8 mouse cellular contexts compared by ENCODE assay signal in the genomic region with DNA sequence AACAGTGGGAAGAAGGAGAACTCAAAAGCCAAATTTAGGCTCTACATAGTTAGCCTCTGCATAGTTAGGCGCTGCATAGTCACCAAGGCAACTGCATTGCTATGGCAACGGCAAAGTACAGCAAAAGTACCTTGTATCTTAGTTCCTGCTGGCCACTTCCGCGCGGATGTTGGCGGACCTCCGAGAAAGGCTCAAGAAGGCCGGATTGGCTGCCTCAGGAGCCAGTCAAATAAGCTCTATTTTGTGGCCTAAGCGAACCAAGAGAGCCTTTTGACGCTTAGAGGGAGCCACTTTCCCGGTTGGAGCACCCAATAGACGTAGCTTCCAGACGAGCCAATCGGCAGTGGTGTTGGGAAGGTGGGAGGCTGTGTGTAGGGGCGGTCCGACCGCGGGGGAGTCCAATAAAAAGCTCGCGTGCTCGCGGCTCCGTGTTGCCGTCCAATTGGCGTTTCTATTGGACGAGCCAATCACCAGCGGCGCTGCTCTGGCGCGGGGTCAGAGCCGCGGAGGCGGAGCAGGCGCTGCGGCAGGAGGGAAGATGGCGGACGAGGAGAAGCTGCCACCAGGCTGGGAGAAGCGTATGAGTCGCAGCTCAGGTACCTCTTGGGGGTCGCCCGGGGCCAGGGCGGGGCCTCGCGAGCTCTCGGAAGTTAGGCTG. TPM values are rescaled to one million over a fixed set of nuclear protein-coding genes. Genes with fewer than 3 reads are reported as not detected.
A peak's percentile ranks its signal among the peaks of the same experiment; 100 is the strongest.
DNase-seq lines count a peak whose midpoint lies in the region; ATAC-seq lines count a peak whose summit lies in the region.

A gene (plus strand): TSS at position 494 of the 658 bp plus-strand sequence.

- under 1% methylated on average over 45 of the region's 45 CpGs for WGBS in heart, embryonic 13.5 days
- under 1% methylated on average over 45 of the region's 45 CpGs for WGBS in liver, embryonic 12.5 days (ENCODE audit: insufficient replicate concordance)
- under 1% methylated on average over 45 of the region's 45 CpGs for WGBS in stomach, embryonic 15.5 days

- peak; percentile 98 for DNase-seq in CD4-positive, CD25-positive, alpha-beta regulatory T cell, adult 2 months (ENCODE audit: low read depth, low spot score)
- peak; percentile 97 for DNase-seq in fat pad, adult 2 months (ENCODE audit: extremely low read depth, low read depth, low spot score)
- peak; percentile 99 for DNase-seq in kidney, postnatal 10 days
- peak; percentile 98 to 99 for DNase-seq in natural killer cell, adult 2 months (ENCODE audit: low spot score in 2 of 2)

- no peaks in the 10 kb centered on the region for H3K9me3 ChIP-seq in heart, embryonic 13.5 days
- H3K9me3 ChIP-seq in liver, embryonic 12.5 days (replicated peaks) = no peaks in the 10 kb centered on the region
- H3K9me3 ChIP-seq in stomach, embryonic 15.5 days = no peaks in the 10 kb centered on the region

- H3K36me3 ChIP-seq in heart, embryonic 13.5 days = peaks cover 61% of the 10 kb centered on the region
- peaks cover 51% of the 10 kb centered on the region for H3K36me3 ChIP-seq in liver, embryonic 12.5 days
- H3K36me3 ChIP-seq in stomach, embryonic 15.5 days = peaks cover 21% of the 10 kb centered on the region; the same call in 1 of the 2 replicates

- H3K4me2 ChIP-seq in heart, embryonic 13.5 days = peak within 1 kb of the TSS; percentile 90
- H3K4me2 ChIP-seq in liver, embryonic 12.5 days = peak within 1 kb of the TSS; percentile 88
- H3K4me2 ChIP-seq in stomach, embryonic 15.5 days = peak within 1 kb of the TSS; percentile 71

- ATAC-seq in heart, embryonic 13.5 days (ENCODE audit: extremely low read depth, insufficient number of reproducible peaks, low FRiP score, low TSS enrichment) = peak; percentile 98
- peak; percentile 98 for ATAC-seq in liver, embryonic 12.5 days
- peak; percentile 100 for ATAC-seq in stomach, embryonic 15.5 days (ENCODE audit: insufficient read depth, low FRiP score, low read depth)

- H3K4me1 ChIP-seq in brown adipose tissue, adult 24 weeks (ENCODE audit: control insufficient read depth, insufficient read depth, insufficient read length, low read length) = no peaks in the 10 kb centered on the region
- peaks cover 37% of the 10 kb centered on the region for H3K4me1 ChIP-seq in heart, embryonic 13.5 days
- H3K4me1 ChIP-seq in liver, embryonic 12.5 days = peaks cover 66% of the 10 kb centered on the region
- H3K4me1 ChIP-seq in stomach, embryonic 15.5 days = peaks cover 29% of the 10 kb centered on the region

- peak within 1 kb of the TSS; percentile 69 for H3K4me3 ChIP-seq in brown adipose tissue, adult 24 weeks (ENCODE audit: insufficient read depth, low read depth, low read length)
- H3K4me3 ChIP-seq in heart, embryonic 13.5 days = peak within 1 kb of the TSS; percentile 97
- H3K4me3 ChIP-seq in liver, embryonic 12.5 days = peak within 1 kb of the TSS; percentile 88
- H3K4me3 ChIP-seq in stomach, embryonic 15.5 days (replicated peaks) = peak within 1 kb of the TSS; percentile 97

- H3K9ac ChIP-seq in heart, embryonic 13.5 days = peak within 1 kb of the TSS; percentile 95
- peak within 1 kb of the TSS; percentile 89 for H3K9ac ChIP-seq in liver, embryonic 12.5 days
- peak within 1 kb of the TSS; percentile 84 for H3K9ac ChIP-seq in stomach, embryonic 15.5 days

- no peaks in the 10 kb centered on the region for H3K27me3 ChIP-seq in heart, embryonic 13.5 days (replicated peaks)
- no peaks in the 10 kb centered on the region for H3K27me3 ChIP-seq in liver, embryonic 12.5 days (replicated peaks)
- H3K27me3 ChIP-seq in stomach, embryonic 15.5 days (replicated peaks) = no peaks in the 10 kb centered on the region

- H3K27ac ChIP-seq in brown adipose tissue, adult 24 weeks (replicated peaks; ENCODE audit: low read depth, low read length) = no peak within 1 kb of the TSS
- H3K27ac ChIP-seq in heart, embryonic 13.5 days (replicated peaks) = peak within 1 kb of the TSS; percentile 57
- peak within 1 kb of the TSS; percentile 64 for H3K27ac ChIP-seq in liver, embryonic 12.5 days
- H3K27ac ChIP-seq in stomach, embryonic 15.5 days = peak within 1 kb of the TSS; percentile 26; the same call in 1 of the 2 replicates

RNA-seq across cellular contexts. Expression of the gene that starts here (rescaled TPM):
- polyA plus RNA-seq in brown adipose tissue, adult 24 weeks (2012; ENCODE audit: insufficient read depth, insufficient read length, missing spikeins) = 13.9 and 17.2 TPM in 2 replicates
- 47.5 and 53.1 TPM in 2 replicates for polyA plus RNA-seq in heart, embryonic 13.5 days (2015; fragmentation: Nextera tagmentation; extraction: Ambion mirVana)
- polyA plus RNA-seq in liver, embryonic 12.5 days (2016; fragmentation: Nextera tagmentation; extraction: Ambion mirVana) = 37.2 and 39.0 TPM in 2 replicates
- polyA plus RNA-seq in stomach, embryonic 15.5 days (2015; fragmentation: Nextera tagmentation; extraction: Ambion mirVana) = 44.2 and 45.5 TPM in 2 replicates
